8 mouse cellular contexts compared by ENCODE assay signal in the genomic region with DNA sequence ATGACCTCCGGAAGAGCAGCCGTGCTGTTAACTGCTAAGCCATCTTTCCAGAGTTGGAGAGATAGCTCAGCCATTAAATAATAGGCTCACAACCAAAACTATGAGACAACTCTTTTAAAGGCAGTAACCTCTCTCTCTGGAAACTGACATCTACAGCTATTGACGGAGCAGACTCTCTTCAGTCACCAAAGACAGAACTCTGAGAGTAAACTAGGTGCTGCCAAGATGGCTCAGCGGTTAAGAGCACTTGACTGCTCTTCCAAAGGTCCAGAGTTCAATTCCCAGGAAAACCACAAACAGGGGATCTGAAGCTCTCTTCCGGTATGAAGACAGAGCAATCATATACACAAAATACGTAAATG. TPM values are rescaled to one million over a fixed set of nuclear protein-coding genes. Genes with fewer than 3 reads are reported as not detected.
DNase-seq lines count a peak whose midpoint lies in the region; ATAC-seq and TF ChIP-seq lines count a peak whose summit lies in the region.

No protein-coding gene starts in this region.

- peaks cover 26% of the 10 kb centered on the region for H3K79me2 ChIP-seq in macrophage (ENCODE audit: inconsistent target)

- no peaks in the 10 kb centered on the region for H3K36me3 ChIP-seq in heart, embryonic 15.5 days
- peaks cover 26% of the 10 kb centered on the region for H3K36me3 ChIP-seq in G1E (replicated peaks)
- H3K36me3 ChIP-seq in hindbrain, embryonic 10.5 days = no peaks in the 10 kb centered on the region
- H3K36me3 ChIP-seq in macrophage (ENCODE audit: inconsistent target) = no peaks in the 10 kb centered on the region

- intact Hi-C loops in heart, postnatal 14 days (cut with DNase I) = loop anchor here (10.0 kb wide), 1 partner anchor 58 kb away; a partner anchor contains a TSS

- H3K9ac ChIP-seq in heart, embryonic 15.5 days = peak overlapping the region; percentile 27

- peak overlapping the region; percentile 79 for H3K4me3 ChIP-seq in heart, embryonic 15.5 days
- H3K4me3 ChIP-seq in G1E (ENCODE audit: low read depth, low read length) (peak overlapping the region; percentile 94), macrophage (ENCODE audit: inconsistent target) (peak overlapping the region; percentile 88)
- H3K4me3 ChIP-seq in hindbrain, embryonic 10.5 days = peak overlapping the region; percentile 84

- no peak for DNase-seq in heart, postnatal 14 days
- DNase-seq in G1E (ENCODE audit: low spot score) = no peak
- DNase-seq in hindbrain, embryonic 10.5 days (ENCODE audit: low spot score) = no peak
- no peak for DNase-seq in urinary bladder, adult 18-20 months (ENCODE audit: low spot score in 2 of 2)
- no peak for DNase-seq in cerebellum, postnatal 4 days (ENCODE audit: low spot score in 2 of 2)
- DNase-seq in cerebellum, adult 8-10 months = no peak

- H3K4me2 ChIP-seq in heart, embryonic 15.5 days = peak overlapping the region; percentile 65

- no peak for ATAC-seq in heart, embryonic 15.5 days (replicated peaks; ENCODE audit: insufficient number of reproducible peaks, insufficient read depth, low FRiP score, low read depth)
- ATAC-seq in G1E (ENCODE audit: extremely low read depth, insufficient number of reproducible peaks, low FRiP score, poor library complexity, severe bottlenecking) = no peak

- no peaks in the 10 kb centered on the region for H3K9me3 ChIP-seq in heart, embryonic 15.5 days (replicated peaks)
- peaks cover 4% of the 10 kb centered on the region; the same call in 1 of the 2 replicates for H3K9me3 ChIP-seq in G1E (replicated peaks)
- H3K9me3 ChIP-seq in hindbrain, embryonic 10.5 days = no peaks in the 10 kb centered on the region

- WGBS in heart, embryonic 15.5 days = 15% methylated on average over 6 of the region's 6 CpGs
- 20% methylated on average over 6 of the region's 6 CpGs for WGBS in hindbrain, embryonic 10.5 days
- WGBS in macrophage (ENCODE audit: missing documents) = 13% methylated on average over 6 of the region's 6 CpGs

- no peak for TF ChIP-seq CTCF in G1E (IDR thresholded peaks at IDR 0.05; ENCODE audit: low read depth, low read length)

- no peaks in the 10 kb centered on the region for H3K27me3 ChIP-seq in heart, embryonic 15.5 days
- H3K27me3 ChIP-seq in G1E (ENCODE audit: insufficient read depth, low read length) = no peaks in the 10 kb centered on the region
- H3K27me3 ChIP-seq in hindbrain, embryonic 10.5 days (ENCODE audit: insufficient read depth, poor library complexity, severe bottlenecking) = no peaks in the 10 kb centered on the region

- H3K27ac ChIP-seq in heart, embryonic 15.5 days = peak overlapping the region; percentile 49; the same call in 1 of the 2 replicates
- H3K27ac ChIP-seq in hindbrain, embryonic 10.5 days = 0 out of 2 replicates have a peak overlapping the region, but pooled peaks have one; percentile 35
- peak overlapping the region; percentile 22 for H3K27ac ChIP-seq in macrophage

- peaks cover 14% of the 10 kb centered on the region for H3K4me1 ChIP-seq in heart, embryonic 15.5 days (replicated peaks)
- peaks cover 23% of the 10 kb centered on the region for H3K4me1 ChIP-seq in G1E (ENCODE audit: insufficient read depth, low read depth, low read length)
- peaks cover 16% of the 10 kb centered on the region for H3K4me1 ChIP-seq in hindbrain, embryonic 10.5 days (replicated peaks)

RNA-seq across cellular contexts. Expression of a gene that starts 0.4 kb away (rescaled TPM):
- 61.4 and 63.4 TPM in 2 replicates for polyA plus RNA-seq in heart, embryonic 15.5 days (2015; fragmentation: Nextera tagmentation; extraction: Ambion mirVana)
- 10 to 100 TPM; 45.6 to 46.6 TPM for total RNA-seq in heart, postnatal 14 days (2021)
- total RNA-seq in G1E (2014; fragmentation: Nextera tagmentation) (42.1 and 49.6 TPM in 2 replicates), G1E (2017) (67.1 and 72.5 TPM in 2 replicates)
- polyA plus RNA-seq in G1E (2012) (61.8 and 68.6 TPM in 2 replicates), macrophage (2018) (8.7 to 43.8 TPM (median 38.4 TPM) in 3 replicates)
- polyA plus RNA-seq in hindbrain, embryonic 10.5 days (2016; fragmentation: Nextera tagmentation; extraction: Ambion mirVana) = 66.8 and 67.9 TPM in 2 replicates
- 10 to 100 TPM in 4 of 26 experiments, 1 to 10 TPM in 21, not detected in 1; 1.1 to 17.9 (median 3.6) TPM for total RNA-seq in macrophage (2018; cell fraction: chromatin; rRNA removed)
- 10 to 100 TPM; 14.8 to 45.0 (median 28.8) TPM for total RNA-seq in macrophage (2018; cell fraction: cytosol; rRNA removed)
- 10 to 100 TPM in 18 of 26 experiments, 1 to 10 TPM in 8; 3.9 to 31.6 (median 12.3) TPM for total RNA-seq in macrophage (2018; cell fraction: nucleus; rRNA removed)

RNA-seq across cellular contexts. Expression of a gene that starts 8.7 kb away (rescaled TPM):
- polyA plus RNA-seq in heart, embryonic 15.5 days (2015; fragmentation: Nextera tagmentation; extraction: Ambion mirVana) = 7.0 and 9.5 TPM in 2 replicates
- total RNA-seq in heart, postnatal 14 days (2021) = 10 to 100 TPM in 1 of 2 experiments, 1 to 10 TPM in 1; 9.9 to 11.7 TPM
- 5.8 and 6.9 TPM in 2 replicates for total RNA-seq in G1E (2014; fragmentation: Nextera tagmentation)
- 6.5 and 7.4 TPM in 2 replicates for total RNA-seq in G1E (2017)
- 0.96 and 1.2 TPM in 2 replicates for polyA plus RNA-seq in G1E (2012)
- polyA plus RNA-seq in hindbrain, embryonic 10.5 days (2016; fragmentation: Nextera tagmentation; extraction: Ambion mirVana) = 6.7 and 9.2 TPM in 2 replicates
- 10 to 100 TPM in 19 of 26 experiments, 1 to 10 TPM in 7; 6.2 to 41.8 (median 13.9) TPM for total RNA-seq in macrophage (2018; cell fraction: chromatin; rRNA removed)
- total RNA-seq in macrophage (2018; cell fraction: cytosol; rRNA removed) = 10 to 100 TPM in 19 of 26 experiments, 1 to 10 TPM in 7; 4.7 to 20.6 (median 12.1) TPM
- 10 to 100 TPM in 24 of 26 experiments, 1 to 10 TPM in 2; 8.9 to 40.6 (median 19.4) TPM for total RNA-seq in macrophage (2018; cell fraction: nucleus; rRNA removed)
- polyA plus RNA-seq in macrophage (2018) = 6.7 to 10.5 TPM (median 9.2 TPM) in 3 replicates

RNA-seq across cellular contexts. Expression of a gene that starts 13.8 kb away (rescaled TPM):
- 14.4 and 17.9 TPM in 2 replicates for polyA plus RNA-seq in heart, embryonic 15.5 days (2015; fragmentation: Nextera tagmentation; extraction: Ambion mirVana)
- total RNA-seq in heart, postnatal 14 days (2021) = 1 to 10 TPM; 8.9 to 9.9 TPM
- total RNA-seq in G1E (2014; fragmentation: Nextera tagmentation) (18.2 and 19.2 TPM in 2 replicates), G1E (2017) (18.7 and 21.3 TPM in 2 replicates)
- polyA plus RNA-seq in G1E (2012) (1.7 and 2.4 TPM in 2 replicates), macrophage (2018) (5.8 to 9.0 TPM (median 7.9 TPM) in 3 replicates)
- polyA plus RNA-seq in hindbrain, embryonic 10.5 days (2016; fragmentation: Nextera tagmentation; extraction: Ambion mirVana) = 28.4 and 28.6 TPM in 2 replicates
- total RNA-seq in macrophage (2018; cell fraction: chromatin; rRNA removed) = 10 to 100 TPM in 1 of 26 experiments, 1 to 10 TPM in 25; 1.4 to 12.5 (median 6.4) TPM
- total RNA-seq in macrophage (2018; cell fraction: cytosol; rRNA removed) = 1 to 10 TPM; 3.1 to 8.4 (median 6.0) TPM
- total RNA-seq in macrophage (2018; cell fraction: nucleus; rRNA removed) = 1 to 10 TPM; 1.2 to 8.8 (median 5.2) TPM

RNA-seq across cellular contexts. Expression of a gene that starts 57.9 kb away (rescaled TPM):
- 13.4 and 17.1 TPM in 2 replicates for polyA plus RNA-seq in heart, embryonic 15.5 days (2015; fragmentation: Nextera tagmentation; extraction: Ambion mirVana)
- 10 to 100 TPM; 13.5 to 16.3 TPM for total RNA-seq in heart, postnatal 14 days (2021)
- total RNA-seq in G1E (2014; fragmentation: Nextera tagmentation) (29.6 and 36.1 TPM in 2 replicates), G1E (2017) (26.2 and 29.2 TPM in 2 replicates)
- polyA plus RNA-seq in G1E (2012) (62.4 and 69.9 TPM in 2 replicates), macrophage (2018) (12.0 to 23.0 TPM (median 12.3 TPM) in 3 replicates)
- 20.5 and 21.4 TPM in 2 replicates for polyA plus RNA-seq in hindbrain, embryonic 10.5 days (2016; fragmentation: Nextera tagmentation; extraction: Ambion mirVana)
- 10 to 100 TPM in 23 of 26 experiments, 1 to 10 TPM in 3; 6.3 to 41.1 (median 18.7) TPM for total RNA-seq in macrophage (2018; cell fraction: chromatin; rRNA removed)
- total RNA-seq in macrophage (2018; cell fraction: cytosol; rRNA removed) = 10 to 100 TPM; 15.8 to 21.9 (median 19.2) TPM
- 10 to 100 TPM in 25 of 26 experiments, 1 to 10 TPM in 1; 9.6 to 35.0 (median 20.3) TPM for total RNA-seq in macrophage (2018; cell fraction: nucleus; rRNA removed)
